Mouse (Mus musculus): ENCODE results near the gene Tmem109. TPM values are rescaled to one million over a fixed set of nuclear protein-coding genes. Genes with fewer than 3 reads are reported as not detected.

Gene Tmem109
- polyA plus RNA-seq, 1 experiment: 223 TPM

DNA sequence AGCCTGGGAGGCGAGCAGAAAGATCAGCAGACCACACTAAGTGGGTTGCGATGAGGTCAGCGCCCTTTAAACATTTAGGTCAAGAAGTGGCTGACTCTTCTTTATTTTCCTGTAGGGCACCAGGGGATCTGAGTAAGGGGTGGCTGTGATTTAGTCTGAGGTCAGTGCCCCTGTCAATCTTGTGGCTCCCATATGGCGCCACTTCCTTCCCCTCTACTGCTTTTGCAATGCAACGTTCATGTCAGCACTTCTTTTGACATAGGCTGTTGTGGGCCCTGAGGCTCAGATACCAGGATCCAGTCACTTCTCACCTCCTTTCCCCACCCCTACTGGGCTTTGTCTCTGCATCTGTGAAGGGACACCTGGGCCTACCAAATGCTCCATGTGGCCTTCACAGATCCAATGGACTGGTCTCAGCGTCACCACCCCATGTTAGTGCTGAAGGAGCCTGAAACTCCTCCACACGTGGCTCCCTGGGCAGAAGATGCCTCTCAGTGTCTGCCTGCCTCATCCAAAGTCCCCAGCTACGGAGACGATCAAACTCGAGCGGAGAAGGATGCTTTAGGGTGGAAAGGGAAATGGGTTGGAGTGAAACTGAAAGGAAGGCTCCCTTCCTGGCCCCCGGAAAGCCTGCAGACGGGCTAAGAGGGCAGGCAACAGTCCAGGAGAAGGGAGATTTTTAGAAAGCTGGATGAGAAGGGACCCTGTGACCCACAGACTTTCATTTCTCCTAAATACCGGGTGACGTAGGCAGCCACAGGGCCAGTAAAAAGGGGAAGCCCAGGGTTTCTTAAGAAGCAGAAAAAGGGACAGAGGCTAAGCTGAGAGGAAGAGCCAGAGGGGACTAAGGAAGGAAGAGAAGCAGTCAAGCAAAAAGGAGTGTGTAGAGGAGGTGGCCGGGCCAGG lies 39.8 kb downstream of the Tmem109 start:
- H3K4me2 ChIP-seq (ENCODE audit: low read depth): no peak overlapping the region
- no peaks in the 10 kb centered on the region for H3K27me3 ChIP-seq (ENCODE audit: control insufficient read depth, insufficient read depth, insufficient read length)
- TF ChIP-seq REST (IDR thresholded peaks at IDR 0.05; ENCODE audit: insufficient read depth, insufficient read length) (no peak), MYOD1 (IDR thresholded peaks at IDR 0.05; ENCODE audit: control insufficient read depth in 1 of 3, insufficient read length in 2 of 3, low read depth in 2 of 3) (no peak), USF1 (IDR thresholded peaks at IDR 0.05; ENCODE audit: low read depth) (no peak), TCF3 (IDR thresholded peaks at IDR 0.05; ENCODE audit: insufficient read length, low read depth) (no peak), POLR2A (IDR thresholded peaks at IDR 0.05; ENCODE audit: insufficient read length, low read depth) (no peak)
- no peak overlapping the region for H3K4me3 ChIP-seq
- no peak overlapping the region for H3ac ChIP-seq (ENCODE audit: control insufficient read depth, insufficient read length)
- H3K79me2 ChIP-seq (ENCODE audit: control insufficient read depth, insufficient read depth): no peaks in the 10 kb centered on the region
- H3K36me3 ChIP-seq (ENCODE audit: control insufficient read depth, insufficient read depth): no peaks in the 10 kb centered on the region

DNA sequence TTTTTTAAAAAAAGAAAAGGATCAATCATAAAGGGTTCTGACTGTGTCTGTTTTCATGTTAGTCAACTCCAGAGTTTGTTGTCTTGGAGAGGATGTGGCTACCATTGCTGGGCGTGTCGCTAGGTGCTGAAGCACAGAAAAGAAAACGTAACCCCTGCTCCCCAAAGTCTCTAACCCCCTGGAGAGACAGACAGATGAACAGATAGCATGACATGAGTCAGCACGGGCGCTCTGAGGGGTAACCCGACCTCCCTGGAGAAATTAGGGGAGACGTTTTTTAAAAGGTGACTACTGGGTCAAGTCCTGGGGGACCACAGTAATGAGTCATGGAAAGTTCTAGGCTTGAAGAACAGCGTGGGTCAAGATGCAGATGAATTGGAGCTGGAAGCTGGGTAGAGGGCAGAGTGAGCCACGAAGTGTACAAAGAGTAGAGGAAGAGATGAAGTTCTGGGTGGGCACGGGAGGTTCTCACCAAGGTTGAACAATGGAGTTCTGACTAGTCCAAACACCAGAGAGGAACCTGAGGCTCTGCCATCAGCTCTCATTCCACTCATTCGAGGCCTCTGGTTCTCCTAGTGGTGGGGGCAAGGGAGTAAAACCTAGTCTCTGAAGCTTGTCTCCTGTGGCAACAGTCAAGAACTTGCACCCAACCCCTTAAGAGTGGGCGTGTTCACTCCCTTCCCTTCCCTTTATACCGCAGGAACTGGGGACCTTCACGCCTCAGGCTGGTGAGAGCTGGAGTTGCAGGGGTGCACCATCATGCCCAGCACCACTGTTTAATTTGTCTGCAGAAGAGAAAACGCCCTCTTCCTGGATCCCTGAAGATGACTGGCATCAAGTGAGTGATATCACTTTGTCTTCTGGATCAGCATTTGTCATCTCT lies 42.5 kb downstream of the Tmem109 start, which contains the start of gene Slc15a3:
Gene Slc15a3, plus strand, starts transcription at position 718 of the 883 bp plus-strand sequence.
- Histone ChIP-seq H3K79me2 (ENCODE audit: control insufficient read depth, insufficient read depth) (no peaks in the 10 kb centered on the region), H3K27me3 (ENCODE audit: control insufficient read depth, insufficient read depth, insufficient read length) (no peaks in the 10 kb centered on the region), H3K36me3 (ENCODE audit: control insufficient read depth, insufficient read depth) (no peaks in the 10 kb centered on the region), H3K4me2 (ENCODE audit: low read depth) (peak within 1 kb of the TSS; percentile 12), H3ac (ENCODE audit: control insufficient read depth, insufficient read length) (no peak within 1 kb of the TSS), H3K4me3 (no peak within 1 kb of the TSS)
- TF ChIP-seq SRF (IDR thresholded peaks at IDR 0.05; ENCODE audit: control insufficient read depth, insufficient read length, low read depth) (no peak), TCF12 (IDR thresholded peaks at IDR 0.05; ENCODE audit: insufficient read depth, poor library complexity, severe bottlenecking) (no peak), MYOD1 (IDR thresholded peaks at IDR 0.05; ENCODE audit: control insufficient read depth in 1 of 3, insufficient read length in 2 of 3, low read depth in 2 of 3) (no peak), POLR2AphosphoS2 (IDR thresholded peaks at IDR 0.05; ENCODE audit: insufficient read length, low read depth) (no peak), POLR2A (IDR thresholded peaks at IDR 0.05; ENCODE audit: insufficient read length, low read depth) (no peak)

DNA sequence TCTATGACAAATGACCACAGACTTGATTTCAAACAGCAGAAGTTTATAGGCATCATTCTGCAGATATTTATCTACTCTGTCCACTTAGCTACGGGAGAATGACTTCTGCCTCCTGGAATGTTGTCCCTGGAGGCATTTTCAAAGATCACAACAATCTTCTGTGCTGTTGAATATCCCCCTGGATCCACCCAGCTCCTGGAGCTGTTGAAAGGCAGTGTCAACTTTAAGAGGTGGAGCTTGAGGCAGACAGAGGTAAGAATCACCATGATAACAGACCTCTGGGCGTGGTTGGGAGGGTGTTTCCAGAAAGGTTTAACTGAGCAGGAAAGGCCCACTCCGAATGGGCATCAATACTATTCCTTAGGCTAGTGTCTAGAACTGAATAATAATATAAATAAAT lies 46.1 kb downstream of the Tmem109 start:
- Histone ChIP-seq H3ac (ENCODE audit: control insufficient read depth, insufficient read length) (no peak overlapping the region), H3K4me2 (ENCODE audit: low read depth) (no peak overlapping the region), H3K79me2 (ENCODE audit: control insufficient read depth, insufficient read depth) (no peaks in the 10 kb centered on the region), H3K27me3 (ENCODE audit: control insufficient read depth, insufficient read depth, insufficient read length) (no peaks in the 10 kb centered on the region), H3K4me3 (no peak overlapping the region), H3K36me3 (ENCODE audit: control insufficient read depth, insufficient read depth) (no peaks in the 10 kb centered on the region)
- TF ChIP-seq REST (IDR thresholded peaks at IDR 0.05; ENCODE audit: insufficient read depth, insufficient read length): no peak

DNA sequence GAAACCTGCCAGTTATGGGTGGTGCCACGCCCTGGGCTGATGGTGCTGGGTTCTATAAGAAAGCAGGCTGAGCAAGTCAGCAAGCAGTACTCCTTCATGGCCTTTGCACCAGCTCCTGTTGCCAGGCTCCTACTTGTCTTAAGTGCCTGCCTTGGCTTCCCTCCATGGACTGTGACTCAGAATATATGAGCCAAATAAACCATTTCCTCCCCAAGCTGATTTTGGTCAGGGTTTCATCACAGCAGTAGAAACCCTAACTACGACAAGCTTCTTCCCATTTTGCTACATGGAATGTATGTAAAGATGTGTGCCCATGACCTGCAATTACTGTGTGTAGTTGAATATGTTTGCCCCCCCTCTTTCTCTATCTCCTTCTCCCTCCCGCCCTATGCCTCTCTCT lies 48.2 kb downstream of the Tmem109 start:
- no peak overlapping the region for H3K4me3 ChIP-seq
- H3K27me3 ChIP-seq (ENCODE audit: control insufficient read depth, insufficient read depth, insufficient read length): no peaks in the 10 kb centered on the region
- H3ac ChIP-seq (ENCODE audit: control insufficient read depth, insufficient read length): no peak overlapping the region
- H3K79me2 ChIP-seq (ENCODE audit: control insufficient read depth, insufficient read depth): no peaks in the 10 kb centered on the region
- H3K36me3 ChIP-seq (ENCODE audit: control insufficient read depth, insufficient read depth): no peaks in the 10 kb centered on the region
- H3K4me2 ChIP-seq (ENCODE audit: low read depth): no peak overlapping the region
- TF ChIP-seq POLR2A (IDR thresholded peaks at IDR 0.05; ENCODE audit: insufficient read length, low read depth): no peak
- no peak for TF ChIP-seq E2F4 (IDR thresholded peaks at IDR 0.05; ENCODE audit: insufficient read depth)
- TF ChIP-seq CEBPB (IDR thresholded peaks at IDR 0.05; ENCODE audit: insufficient read depth, poor library complexity, severe bottlenecking): 0 out of 2 replicates have a peak, but pooled peaks have one; percentile 11

DNA sequence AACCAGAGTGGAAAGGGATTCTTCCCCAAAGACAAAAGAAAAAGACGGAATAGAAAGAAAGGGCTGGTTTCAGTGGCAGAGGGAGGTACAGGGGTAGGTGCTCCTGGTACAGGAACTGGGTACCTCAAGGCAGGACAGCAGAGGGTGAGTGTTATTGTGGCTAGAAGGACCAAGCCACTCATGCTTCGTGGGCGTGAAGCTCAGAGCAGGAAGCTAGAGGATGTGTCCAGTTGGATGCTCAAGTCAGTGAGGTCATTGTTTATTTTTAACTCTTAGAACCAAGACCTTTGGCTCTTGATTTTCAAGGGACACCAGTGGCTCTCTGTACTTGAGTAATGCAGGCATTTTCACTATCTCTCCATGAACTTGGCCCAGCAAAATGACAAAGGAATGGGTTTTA lies 49.8 kb downstream of the Tmem109 start:
- H3K4me3 ChIP-seq: no peak overlapping the region
- H3K27me3 ChIP-seq (ENCODE audit: control insufficient read depth, insufficient read depth, insufficient read length): no peaks in the 10 kb centered on the region
- no peaks in the 10 kb centered on the region for H3K36me3 ChIP-seq (ENCODE audit: control insufficient read depth, insufficient read depth)
- H3K4me2 ChIP-seq (ENCODE audit: low read depth): peak overlapping the region; percentile 10
- no peak overlapping the region for H3ac ChIP-seq (ENCODE audit: control insufficient read depth, insufficient read length)
- H3K79me2 ChIP-seq (ENCODE audit: control insufficient read depth, insufficient read depth): no peaks in the 10 kb centered on the region
- peak in 1 of 3 experiments; percentile 3 for TF ChIP-seq MYOD1 (IDR thresholded peaks at IDR 0.05; ENCODE audit: control insufficient read depth in 1 of 3, insufficient read length in 2 of 3, low read depth in 2 of 3)
- no peak for TF ChIP-seq SRF (IDR thresholded peaks at IDR 0.05; ENCODE audit: control insufficient read depth, insufficient read length, low read depth)
- TF ChIP-seq MYOG (IDR thresholded peaks at IDR 0.05; ENCODE audit: control insufficient read depth in 1 of 3, insufficient read depth in 1 of 3, insufficient read length in 2 of 3, low read depth in 2 of 3): no peak

All from myocyte (in vitro differentiated cells).